Mouse (Mus musculus): ENCODE data around the gene Hist1h1b. TPM values are rescaled to one million over a fixed set of nuclear protein-coding genes. Genes with fewer than 3 reads are reported as not detected.
A peak's percentile ranks its signal among the peaks of the same experiment; 100 is the strongest.
"Not testable (repeated sequence)": the region's sequence is repeated elsewhere in the genome, so short reads cannot be mapped to it uniquely, and the experiment has no call there.

Gene Hist1h1b
- polyA plus RNA-seq, 1 experiment from 2014 or later, result 7.2 TPM

DNA sequence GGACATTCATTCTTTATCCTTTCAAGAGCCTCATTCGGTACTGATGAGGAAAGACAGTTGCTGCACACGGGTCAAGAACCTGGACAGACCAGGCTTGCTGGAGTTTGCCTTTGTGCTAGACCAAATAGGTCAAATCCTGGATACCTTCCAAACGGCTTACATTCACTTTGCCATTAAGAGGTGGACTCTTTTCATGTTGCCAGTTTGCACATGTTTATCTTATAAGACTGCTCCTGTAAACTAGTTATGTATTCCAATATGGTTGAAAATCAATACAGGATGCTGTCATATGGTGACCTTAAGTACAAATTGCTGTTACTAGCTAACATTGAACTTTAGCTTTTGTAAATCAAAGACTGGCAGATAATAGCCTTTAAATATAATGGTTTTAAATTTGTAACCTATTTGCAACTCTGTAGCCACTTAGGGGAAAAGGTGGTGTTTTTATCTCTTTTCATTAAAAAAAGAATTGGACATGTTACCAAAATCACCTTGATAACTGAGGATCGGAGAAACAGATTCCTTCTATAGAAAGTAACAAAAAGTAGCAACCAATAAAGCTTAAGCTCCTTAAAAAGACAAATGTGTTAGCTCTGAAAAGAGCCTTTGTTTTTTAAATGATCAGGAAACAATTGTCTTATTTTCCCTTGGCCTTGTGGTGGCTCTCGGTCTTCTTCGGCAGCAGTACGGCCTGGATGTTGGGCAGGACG lies 5.9 kb upstream of the Hist1h1b start:
- H3K4me2 ChIP-seq (ENCODE audit: low read length), result peak overlapping the region; percentile 64
- peaks cover 7 to 36% of the 10 kb centered on the region in 2 experiments for H3K4me1 ChIP-seq (ENCODE audit: control insufficient read depth in 2 of 2, insufficient read depth in 2 of 2, low read length in 2 of 2)
- 10% methylated on average over 8 of the region's 8 CpGs for WGBS
- H3K27ac ChIP-seq (replicated peaks in 1 of 2; ENCODE audit: control insufficient read depth in 1 of 2, insufficient read depth in 1 of 2, low read depth in 2 of 2, low read length in 2 of 2), result peak overlapping the region; percentile 82 to 84
- H3K36me3 ChIP-seq (ENCODE audit: control insufficient read depth, insufficient read depth, low read length), result no peaks in the 10 kb centered on the region
- H3K9ac ChIP-seq (ENCODE audit: low read length), result peak overlapping the region; percentile 65
- H3K9me3 ChIP-seq (ENCODE audit: control insufficient read depth, low read length), result no peaks in the 10 kb centered on the region
- peak overlapping the region; percentile 36 to 42 for H3K4me3 ChIP-seq (ENCODE audit: control insufficient read depth in 1 of 2, insufficient read depth in 1 of 2, low read depth in 1 of 2, low read length in 2 of 2)
- ATAC-seq (ENCODE audit: insufficient number of reproducible peaks, insufficient read depth, low FRiP score, low read depth), result no peak
- H3K27me3 ChIP-seq (ENCODE audit: control insufficient read depth, insufficient read depth, low read length), result no peaks in the 10 kb centered on the region

DNA sequence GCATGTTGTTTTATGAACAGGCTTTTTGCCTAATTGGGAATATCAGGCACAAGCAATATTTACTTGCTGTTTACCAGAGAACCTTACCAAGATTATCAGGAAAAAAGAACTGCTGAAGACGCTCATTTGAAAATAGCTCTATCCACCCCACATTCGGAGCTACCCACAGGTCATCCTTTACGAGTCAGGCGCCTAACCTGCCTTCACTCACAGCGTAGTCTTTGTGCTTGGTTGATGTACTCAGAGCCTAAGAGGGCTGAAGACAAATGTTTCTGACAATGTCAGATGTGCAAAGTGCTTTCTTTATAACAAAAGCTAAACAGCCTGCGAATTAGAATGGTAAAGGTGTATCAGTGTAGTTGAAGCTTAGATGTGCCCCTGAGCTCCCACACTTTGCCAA lies 3.9 kb upstream of the Hist1h1b start:
- Histone ChIP-seq H3K9me3 (ENCODE audit: control insufficient read depth, low read length) (no peaks in the 10 kb centered on the region), H3K9ac (ENCODE audit: low read length) (peak overlapping the region; percentile 82), H3K4me3 (ENCODE audit: control insufficient read depth in 1 of 2, insufficient read depth in 1 of 2, low read depth in 1 of 2, low read length in 2 of 2) (peak overlapping the region in 1 of 2 experiments; percentile 44; a peak in 1 of 4 replicates), H3K4me2 (ENCODE audit: low read length) (peak overlapping the region; percentile 77; the same call in 1 of the 2 replicates), H3K36me3 (ENCODE audit: control insufficient read depth, insufficient read depth, low read length) (no peaks in the 10 kb centered on the region), H3K27me3 (ENCODE audit: control insufficient read depth, insufficient read depth, low read length) (no peaks in the 10 kb centered on the region), H3K4me1 (ENCODE audit: control insufficient read depth in 2 of 2, insufficient read depth in 2 of 2, low read length in 2 of 2) (peaks cover 7 to 34% of the 10 kb centered on the region in 2 experiments), H3K27ac (replicated peaks in 1 of 2; ENCODE audit: control insufficient read depth in 1 of 2, insufficient read depth in 1 of 2, low read depth in 2 of 2, low read length in 2 of 2) (peak overlapping the region; percentile 80 to 87)
- no peak for ATAC-seq (ENCODE audit: insufficient number of reproducible peaks, insufficient read depth, low FRiP score, low read depth)
- 47% methylated on average over 6 of the region's 6 CpGs for WGBS

DNA sequence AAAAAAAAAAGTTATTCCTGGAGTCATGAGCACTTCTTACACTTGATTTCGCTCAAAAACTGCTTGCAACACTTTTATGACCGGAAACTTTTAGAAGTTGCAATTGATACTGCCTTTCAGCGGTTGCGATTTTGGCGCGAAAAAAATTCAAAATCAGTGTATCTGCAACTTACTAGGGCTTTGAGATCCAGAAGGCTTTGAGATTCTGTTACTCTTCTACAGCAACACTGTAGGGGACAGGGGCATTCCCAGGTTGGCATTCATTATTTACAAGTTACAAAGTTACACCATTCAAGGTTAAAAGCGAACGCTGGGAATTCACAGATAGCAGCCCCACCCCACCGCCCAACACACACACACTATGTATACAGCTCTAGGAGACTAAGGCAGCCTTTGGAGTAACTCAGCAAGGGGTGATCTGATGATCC lies 3.3 kb upstream of the Hist1h1b start:
- ATAC-seq (ENCODE audit: insufficient number of reproducible peaks, insufficient read depth, low FRiP score, low read depth), result no peak
- peaks cover 7 to 34% of the 10 kb centered on the region in 2 experiments for H3K4me1 ChIP-seq (ENCODE audit: control insufficient read depth in 2 of 2, insufficient read depth in 2 of 2, low read length in 2 of 2)
- peak overlapping the region; percentile 80 to 87 for H3K27ac ChIP-seq (replicated peaks in 1 of 2; ENCODE audit: control insufficient read depth in 1 of 2, insufficient read depth in 1 of 2, low read depth in 2 of 2, low read length in 2 of 2)
- no peaks in the 10 kb centered on the region for H3K36me3 ChIP-seq (ENCODE audit: control insufficient read depth, insufficient read depth, low read length)
- H3K27me3 ChIP-seq (ENCODE audit: control insufficient read depth, insufficient read depth, low read length), result no peaks in the 10 kb centered on the region
- WGBS, result 5% methylated on average over 9 of the region's 9 CpGs
- peak overlapping the region; percentile 82 for H3K9ac ChIP-seq (ENCODE audit: low read length)
- H3K4me3 ChIP-seq (ENCODE audit: control insufficient read depth in 1 of 2, insufficient read depth in 1 of 2, low read depth in 1 of 2, low read length in 2 of 2), result peak overlapping the region; percentile 16 to 44; a peak in 3 of 4 replicates
- peak overlapping the region; percentile 77 for H3K4me2 ChIP-seq (ENCODE audit: low read length)
- H3K9me3 ChIP-seq (ENCODE audit: control insufficient read depth, low read length), result no peaks in the 10 kb centered on the region

DNA sequence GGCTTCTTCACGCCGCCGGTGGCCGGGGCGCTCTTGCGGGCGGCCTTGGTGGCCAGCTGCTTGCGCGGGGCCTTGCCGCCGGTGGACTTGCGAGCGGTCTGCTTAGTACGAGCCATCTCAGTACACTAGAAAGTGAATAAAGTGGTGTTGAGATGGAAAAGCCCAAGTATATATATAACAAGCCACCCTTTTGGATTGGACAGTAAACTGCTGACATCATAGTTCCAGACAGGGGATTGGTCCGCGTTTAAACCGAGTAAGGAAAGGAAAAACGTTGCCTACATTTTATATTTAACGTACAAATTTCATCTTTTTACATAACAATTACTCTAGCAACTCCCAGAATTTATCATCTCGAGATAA lies 2.8 kb upstream of the Hist1h1b start, which contains the start of gene Hist1h3i:
TSS of gene Hist1h3i (minus strand) at position 116 of the 363 bp plus-strand sequence.
- Histone ChIP-seq H3K9me3 (ENCODE audit: control insufficient read depth, low read length) (no peaks in the 10 kb centered on the region), H3K27me3 (ENCODE audit: control insufficient read depth, insufficient read depth, low read length) (no peaks in the 10 kb centered on the region), H3K4me2 (ENCODE audit: low read length) (peak within 1 kb of the TSS; percentile 77), H3K4me1 (ENCODE audit: control insufficient read depth in 2 of 2, insufficient read depth in 2 of 2, low read length in 2 of 2) (peaks cover 7 to 37% of the 10 kb centered on the region in 2 experiments), H3K36me3 (ENCODE audit: control insufficient read depth, insufficient read depth, low read length) (no peaks in the 10 kb centered on the region), H3K27ac (replicated peaks in 1 of 2; ENCODE audit: control insufficient read depth in 1 of 2, insufficient read depth in 1 of 2, low read depth in 2 of 2, low read length in 2 of 2) (peak within 1 kb of the TSS; percentile 84 to 87), H3K4me3 (ENCODE audit: control insufficient read depth in 1 of 2, insufficient read depth in 1 of 2, low read depth in 1 of 2, low read length in 2 of 2) (peak within 1 kb of the TSS; percentile 44 to 52), H3K9ac (ENCODE audit: low read length) (peak within 1 kb of the TSS; percentile 82)
- peak; percentile 70 for ATAC-seq (ENCODE audit: insufficient number of reproducible peaks, insufficient read depth, low FRiP score, low read depth)
- 0% methylated on average over 14 of the region's 20 CpGs for WGBS

DNA sequence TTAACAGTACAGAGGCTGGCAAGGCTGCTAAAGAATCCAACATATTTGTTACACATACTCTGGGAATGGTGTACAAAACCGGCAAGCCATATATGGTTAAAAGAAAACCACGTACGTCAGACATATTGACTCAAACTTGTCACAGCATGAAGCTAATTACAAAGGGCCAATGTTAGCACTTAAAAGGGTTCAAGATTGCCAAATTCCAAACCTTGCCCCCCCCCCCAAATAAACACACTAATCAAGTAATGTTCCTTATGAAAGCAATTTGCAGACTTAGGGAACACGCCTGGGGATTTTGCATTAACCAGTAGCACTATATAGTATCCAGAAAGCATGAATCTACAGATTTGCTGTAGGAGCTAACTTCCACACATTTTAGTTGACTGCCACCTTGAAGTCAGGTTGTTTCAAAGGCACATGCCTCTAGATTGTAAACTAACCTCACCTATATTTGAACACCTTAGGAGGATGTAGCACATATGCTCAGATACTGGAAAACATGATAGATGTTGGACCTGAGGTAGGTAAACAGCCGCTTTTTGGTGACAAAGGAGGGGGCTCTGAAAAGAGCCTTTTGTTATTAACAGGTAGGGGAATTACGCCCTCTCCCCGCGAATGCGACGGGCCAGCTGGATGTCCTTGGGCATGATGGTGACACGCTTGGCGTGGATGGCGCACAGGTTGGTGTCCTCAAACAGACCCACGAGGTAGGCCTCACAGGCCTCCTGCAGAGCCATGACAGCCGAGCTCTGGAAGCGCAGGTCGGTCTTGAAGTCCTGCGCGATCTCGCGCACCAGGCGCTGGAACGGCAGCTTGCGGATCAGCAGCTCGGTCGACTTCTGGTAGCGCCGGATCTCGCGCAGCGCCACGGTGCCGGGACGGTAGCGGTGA lies 2.2 kb upstream of the Hist1h1b start:
- WGBS, result 2% methylated on average over 17 of the region's 35 CpGs
- peak overlapping the region; percentile 82 for H3K9ac ChIP-seq (ENCODE audit: low read length)
- not testable (repeated sequence) for ATAC-seq (ENCODE audit: insufficient number of reproducible peaks, insufficient read depth, low FRiP score, low read depth); H3K36me3 ChIP-seq (ENCODE audit: control insufficient read depth, insufficient read depth, low read length); H3K9me3 ChIP-seq (ENCODE audit: control insufficient read depth, low read length); H3K27me3 ChIP-seq (ENCODE audit: control insufficient read depth, insufficient read depth, low read length)
- peak overlapping the region; percentile 44 to 52 for H3K4me3 ChIP-seq (ENCODE audit: control insufficient read depth in 1 of 2, insufficient read depth in 1 of 2, low read depth in 1 of 2, low read length in 2 of 2)
- peak overlapping the region; percentile 77 for H3K4me2 ChIP-seq (ENCODE audit: low read length)
- peak overlapping the region; percentile 84 to 85 for H3K27ac ChIP-seq (replicated peaks in 1 of 2; ENCODE audit: control insufficient read depth in 1 of 2, insufficient read depth in 1 of 2, low read depth in 2 of 2, low read length in 2 of 2)
- H3K4me1 ChIP-seq (ENCODE audit: control insufficient read depth in 2 of 2, insufficient read depth in 2 of 2, low read length in 2 of 2), result peaks cover 7 to 34% of the 10 kb centered on the region in 2 experiments

DNA sequence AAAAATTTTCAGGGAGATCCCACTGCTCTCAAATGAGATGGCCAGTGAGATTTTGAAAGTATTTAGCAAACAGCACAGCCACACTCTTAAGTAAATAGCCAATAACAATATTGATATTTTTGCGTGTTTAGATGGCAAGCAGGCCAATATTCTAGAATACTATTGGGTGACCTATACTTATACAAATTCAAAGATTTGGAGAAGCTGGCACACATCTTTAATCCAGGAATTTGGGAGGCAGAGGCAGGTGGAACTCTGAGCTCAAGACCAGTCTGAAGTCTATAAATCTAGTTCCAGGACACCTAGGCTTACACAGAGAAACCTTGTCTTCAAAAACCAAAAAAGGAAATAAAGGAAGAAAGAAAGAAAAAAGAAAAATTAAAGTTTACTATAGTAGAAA lies 1.2 kb upstream of the Hist1h1b start:
- Histone ChIP-seq H3K4me2 (ENCODE audit: low read length) (no peak overlapping the region), H3K27ac (replicated peaks in 1 of 2; ENCODE audit: control insufficient read depth in 1 of 2, insufficient read depth in 1 of 2, low read depth in 2 of 2, low read length in 2 of 2) (no peak overlapping the region), H3K27me3 (ENCODE audit: control insufficient read depth, insufficient read depth, low read length) (no peaks in the 10 kb centered on the region), H3K4me3 (ENCODE audit: control insufficient read depth in 1 of 2, insufficient read depth in 1 of 2, low read depth in 1 of 2, low read length in 2 of 2) (no peak overlapping the region), H3K4me1 (ENCODE audit: control insufficient read depth in 2 of 2, insufficient read depth in 2 of 2, low read length in 2 of 2) (peaks cover 7 to 34% of the 10 kb centered on the region in 2 experiments), H3K9ac (ENCODE audit: low read length) (no peak overlapping the region), H3K9me3 (ENCODE audit: control insufficient read depth, low read length) (no peaks in the 10 kb centered on the region), H3K36me3 (ENCODE audit: control insufficient read depth, insufficient read depth, low read length) (no peaks in the 10 kb centered on the region)
- WGBS, result 94% methylated on average over 1 of the region's 1 CpGs
- ATAC-seq (ENCODE audit: insufficient number of reproducible peaks, insufficient read depth, low FRiP score, low read depth), result no peak

DNA sequence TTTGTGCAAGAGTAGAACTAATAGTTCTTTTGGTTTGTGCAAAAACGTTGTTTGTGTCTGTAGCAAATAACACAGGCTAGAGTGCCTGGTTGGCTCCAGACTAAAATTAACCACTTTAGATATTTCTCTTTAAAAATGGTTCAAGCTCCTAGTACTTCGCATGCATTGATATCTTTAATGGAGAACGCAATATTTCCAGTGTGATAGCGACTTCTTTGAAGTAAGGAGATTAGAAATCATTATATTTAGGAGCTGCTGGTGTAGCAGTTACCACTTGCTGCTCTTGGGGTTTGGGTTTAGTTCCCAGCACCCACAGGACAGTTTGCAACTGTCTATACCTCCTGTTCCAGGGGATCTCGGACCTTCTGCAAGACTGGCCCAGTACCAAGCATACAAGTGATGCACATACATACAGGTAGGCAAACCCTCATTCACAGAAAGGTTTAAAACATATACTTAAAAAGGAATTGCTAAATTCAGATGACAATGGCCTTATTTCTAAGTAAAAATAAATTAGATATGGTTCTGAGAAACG lies 663 bp upstream of the Hist1h1b start:
- Histone ChIP-seq H3K9ac (ENCODE audit: low read length) (peak overlapping the region; percentile 84), H3K4me3 (ENCODE audit: control insufficient read depth in 1 of 2, insufficient read depth in 1 of 2, low read depth in 1 of 2, low read length in 2 of 2) (peak overlapping the region in 1 of 2 experiments; percentile 60; a peak in 2 of 4 replicates), H3K27ac (replicated peaks in 1 of 2; ENCODE audit: control insufficient read depth in 1 of 2, insufficient read depth in 1 of 2, low read depth in 2 of 2, low read length in 2 of 2) (peak overlapping the region in 1 of 2 experiments; percentile 88; a peak in 3 of 4 replicates), H3K36me3 (ENCODE audit: control insufficient read depth, insufficient read depth, low read length) (no peaks in the 10 kb centered on the region), H3K4me1 (ENCODE audit: control insufficient read depth in 2 of 2, insufficient read depth in 2 of 2, low read length in 2 of 2) (peaks cover 6 to 29% of the 10 kb centered on the region in 2 experiments), H3K9me3 (ENCODE audit: control insufficient read depth, low read length) (no peaks in the 10 kb centered on the region), H3K27me3 (ENCODE audit: control insufficient read depth, insufficient read depth, low read length) (no peaks in the 10 kb centered on the region), H3K4me2 (ENCODE audit: low read length) (peak overlapping the region; percentile 92)
- 41% methylated on average over 6 of the region's 6 CpGs for WGBS
- no peak for ATAC-seq (ENCODE audit: insufficient number of reproducible peaks, insufficient read depth, low FRiP score, low read depth)
